Mouse (Mus musculus) bone marrow macrophage, adult 2 months (primary cell): Measurements from ENCODE around the gene Negr1.

Experiments used
- CTCF ChIP-seq: IDR thresholded peaks from 2 replicates; pipeline ENCODE4 v1.5.1; 2012; ENCODE audit warnings: low read depth, mild to moderate bottlenecking, low read length, moderate library complexity
- POLR2A ChIP-seq: IDR thresholded peaks from 2 replicates; pipeline ENCODE4 v1.6.1; 2012; ENCODE audit warnings: mild to moderate bottlenecking, low read depth, low read length, borderline replicate concordance

- no peak for TF ChIP-seq CTCF
- no peak for TF ChIP-seq POLR2A
Observed at GRCm38 (mm10) chr3:156999177-156999808, 437.7 kb downstream of the Negr1 start.
